Mouse (Mus musculus) hindbrain, embryonic 12.5 days (tissue): ENCODE data around the gene Supt3. TPM values are rescaled to one million over a fixed set of nuclear protein-coding genes. Genes with fewer than 3 reads are reported as not detected.

Experiments used
- ATAC-seq: fragments of 200-750 bp; cut with Nextera tagmentation; 2 replicates; pipeline ENCODE4 v1.8.0; 2017; ENCODE audit warnings: moderate TSS enrichment; ENCODE audit not compliant: low FRiP score
- H3K27ac ChIP-seq: fragments of 300-500 bp; sonication (generic); 2 replicates; pipeline ENCODE4 v1.5.1; 2016; ENCODE audit warnings: mild to moderate bottlenecking
- H3K27me3 ChIP-seq: fragments of 300-500 bp; sonication (generic); 2 replicates; pipeline ENCODE4 v1.6.1; 2016; ENCODE audit warnings: mild to moderate bottlenecking
- H3K36me3 ChIP-seq: fragments of 300-500 bp; sonication (generic); 2 replicates; pipeline ENCODE4 v1.6.1; 2016; ENCODE audit warnings: mild to moderate bottlenecking
- H3K4me1 ChIP-seq: fragments of 300-500 bp; sonication (generic); 2 replicates; pipeline ENCODE4 v1.6.1; 2016
- H3K4me2 ChIP-seq: fragments of 300-500 bp; sonication (generic); replicated peaks from 2 replicates; pipeline ENCODE4 v1.6.1; 2016; ENCODE audit warnings: mild to moderate bottlenecking
- H3K4me3 ChIP-seq: fragments of 300-500 bp; sonication (generic); 2 replicates; pipeline ENCODE4 v1.5.1; 2016; ENCODE audit warnings: mild to moderate bottlenecking
- H3K9ac ChIP-seq: fragments of 300-500 bp; sonication (generic); 2 replicates; pipeline ENCODE4 v1.6.1; 2016; ENCODE audit warnings: mild to moderate bottlenecking, moderate library complexity
- H3K9me3 ChIP-seq: fragments of 300-500 bp; sonication (generic); replicated peaks from 2 replicates; pipeline ENCODE4 v1.6.1; 2016; ENCODE audit warnings: mild to moderate bottlenecking
- WGBS: fragments of 180-500 bp; shearing (Covaris S2); methylation state at CpG from one replicate; pipeline ENCODE4 v1.1.7; 2016; 5-methylcytosine and 5-hydroxymethylcytosine counted together
- polyA plus RNA-seq: library from polyadenylated mRNA; unstranded; fragments of >200 nt; fragmentation: Nextera tagmentation; extraction: Ambion mirVana; gene quantifications from 2 replicates; pipeline ENCODE4 v1.2.1, GENCODE M21; 2016

Supt3 gene
- polyA plus RNA-seq, 1 experiment from 2014 or later = 26.2 TPM

DNA sequence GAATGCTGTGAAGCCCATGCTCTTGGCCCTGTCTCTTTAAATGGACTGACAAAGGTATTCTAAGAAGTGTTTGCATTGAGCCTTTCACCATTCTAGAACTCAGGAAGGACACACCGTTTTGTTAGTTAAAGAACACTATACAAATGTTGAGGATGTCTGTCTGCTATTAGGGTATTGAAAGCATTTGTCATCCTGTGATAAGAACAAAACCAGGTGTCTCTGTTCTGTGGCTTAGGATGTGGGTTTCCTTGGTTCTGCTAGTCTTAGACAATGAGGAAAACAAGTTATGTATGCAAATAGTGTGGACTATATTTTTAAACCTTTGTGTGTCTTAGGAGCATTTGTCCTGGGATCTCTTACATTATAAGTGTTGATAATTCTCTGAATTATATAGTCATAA is 116.6 kb downstream of the Supt3 start:
- 65% methylated on average over 1 of the region's 1 CpGs for WGBS
- H3K36me3 ChIP-seq = no peaks in the 10 kb centered on the region
- no peaks in the 10 kb centered on the region for H3K4me1 ChIP-seq
- no peak for ATAC-seq
- H3K9me3 ChIP-seq = no peaks in the 10 kb centered on the region
- no peak overlapping the region for H3K4me3 ChIP-seq
- no peaks in the 10 kb centered on the region for H3K27me3 ChIP-seq
- no peak overlapping the region for H3K9ac ChIP-seq
- no peak overlapping the region for H3K27ac ChIP-seq
- H3K4me2 ChIP-seq = no peak overlapping the region

DNA sequence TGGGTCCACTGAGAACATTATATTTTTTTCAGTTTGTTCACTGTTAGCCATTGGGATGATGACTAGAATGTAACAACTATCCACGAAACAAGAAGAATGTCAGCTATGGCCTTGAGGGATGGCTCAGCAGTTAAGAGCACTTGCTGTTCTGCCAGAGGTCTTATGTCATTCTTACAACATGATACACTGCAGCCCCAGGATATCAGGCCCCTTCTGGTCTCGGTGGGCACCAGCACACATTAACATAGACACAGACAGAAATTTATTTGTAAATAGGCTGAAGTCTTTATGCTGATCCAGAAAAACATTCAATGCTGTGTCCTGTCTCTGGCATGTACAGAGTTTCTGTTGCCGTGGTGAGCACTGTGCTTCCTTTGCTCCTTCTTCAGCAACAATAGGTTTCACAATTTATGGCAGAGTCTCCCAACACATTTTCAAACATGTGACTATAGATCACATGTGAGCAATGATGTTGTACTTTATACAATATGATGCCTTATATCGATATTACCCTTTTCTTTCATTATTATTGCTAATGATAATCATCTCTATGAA is 166.7 kb downstream of the Supt3 start:
- Histone ChIP-seq H3K27ac (no peak overlapping the region), H3K4me3 (no peak overlapping the region), H3K27me3 (no peaks in the 10 kb centered on the region), H3K9me3 (no peaks in the 10 kb centered on the region), H3K4me2 (no peak overlapping the region), H3K4me1 (no peaks in the 10 kb centered on the region), H3K9ac (no peak overlapping the region), H3K36me3 (no peaks in the 10 kb centered on the region)
- ATAC-seq = no peak
- 82% methylated on average over 4 of the region's 4 CpGs for WGBS

DNA sequence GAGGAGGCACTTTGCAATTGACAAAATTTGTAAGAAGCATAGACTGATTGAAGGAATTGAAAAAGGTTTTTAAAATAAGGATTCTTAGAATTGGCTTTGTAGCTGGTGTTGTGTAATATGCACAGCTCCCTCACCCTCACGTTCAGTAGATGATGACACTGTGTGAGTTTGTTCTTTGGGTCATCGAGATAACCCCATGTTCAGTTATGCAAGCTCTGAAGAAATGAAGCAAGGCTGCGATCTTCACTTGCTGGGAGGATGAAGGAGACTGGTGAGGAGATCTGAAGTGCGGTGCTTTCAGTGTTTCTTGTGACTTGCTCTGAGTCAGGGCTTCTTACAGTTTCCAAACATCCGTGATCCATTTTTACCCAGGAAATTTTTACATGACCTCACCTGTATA is 168.4 kb downstream of the Supt3 start:
- Histone ChIP-seq H3K9me3 (no peaks in the 10 kb centered on the region), H3K4me2 (no peak overlapping the region), H3K9ac (no peak overlapping the region), H3K4me1 (no peaks in the 10 kb centered on the region), H3K27ac (no peak overlapping the region), H3K27me3 (no peaks in the 10 kb centered on the region), H3K36me3 (no peaks in the 10 kb centered on the region), H3K4me3 (no peak overlapping the region)
- 88% methylated on average over 5 of the region's 5 CpGs for WGBS
- ATAC-seq = no peak

DNA sequence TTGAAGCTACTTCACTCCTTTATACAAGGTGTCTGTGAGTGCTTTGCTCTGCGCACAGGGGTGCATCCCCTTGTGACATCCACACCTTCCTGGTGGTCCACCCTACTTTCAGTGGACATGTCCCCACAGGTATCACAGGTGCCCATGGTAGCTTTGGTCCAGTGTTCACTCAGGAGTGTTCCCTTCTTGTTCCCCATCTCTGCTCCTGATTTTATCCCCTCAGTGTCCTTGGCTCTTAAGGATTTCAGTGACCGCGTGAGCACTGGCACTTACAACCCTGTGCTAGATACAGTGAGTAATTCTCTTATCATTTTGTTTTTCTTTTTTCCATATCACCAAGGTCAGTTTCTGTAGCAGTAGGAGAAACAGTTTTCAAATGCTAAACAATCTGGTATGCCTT is 171.4 kb downstream of the Supt3 start:
- ATAC-seq = no peak
- WGBS = 92% methylated on average over 3 of the region's 3 CpGs
- H3K4me3 ChIP-seq = no peak overlapping the region
- no peak overlapping the region for H3K27ac ChIP-seq
- H3K4me1 ChIP-seq = no peaks in the 10 kb centered on the region
- H3K36me3 ChIP-seq = no peaks in the 10 kb centered on the region
- no peak overlapping the region for H3K4me2 ChIP-seq
- no peaks in the 10 kb centered on the region for H3K27me3 ChIP-seq
- H3K9ac ChIP-seq = no peak overlapping the region
- no peaks in the 10 kb centered on the region for H3K9me3 ChIP-seq

DNA sequence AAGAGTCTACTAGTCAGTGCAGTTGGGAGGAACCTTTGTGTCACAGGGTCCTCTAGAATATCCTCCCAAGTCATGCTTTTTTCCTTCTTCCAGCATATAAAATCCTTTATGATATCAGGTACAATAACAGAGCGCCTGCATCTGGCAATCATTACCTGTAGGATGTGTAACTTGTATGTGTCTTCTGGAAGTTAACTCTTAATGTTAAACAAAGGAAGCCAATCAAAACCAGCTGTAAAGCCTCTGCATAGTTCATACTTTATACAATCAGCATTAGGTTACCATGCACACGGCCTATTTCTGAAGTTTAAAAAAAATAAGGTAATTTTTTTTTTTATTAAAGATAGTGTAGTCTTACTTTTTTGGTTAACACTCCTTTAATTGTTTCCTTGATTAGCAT is 179.7 kb downstream of the Supt3 start:
- 84% methylated on average over 2 of the region's 2 CpGs for WGBS
- no peak overlapping the region for H3K9ac ChIP-seq

DNA sequence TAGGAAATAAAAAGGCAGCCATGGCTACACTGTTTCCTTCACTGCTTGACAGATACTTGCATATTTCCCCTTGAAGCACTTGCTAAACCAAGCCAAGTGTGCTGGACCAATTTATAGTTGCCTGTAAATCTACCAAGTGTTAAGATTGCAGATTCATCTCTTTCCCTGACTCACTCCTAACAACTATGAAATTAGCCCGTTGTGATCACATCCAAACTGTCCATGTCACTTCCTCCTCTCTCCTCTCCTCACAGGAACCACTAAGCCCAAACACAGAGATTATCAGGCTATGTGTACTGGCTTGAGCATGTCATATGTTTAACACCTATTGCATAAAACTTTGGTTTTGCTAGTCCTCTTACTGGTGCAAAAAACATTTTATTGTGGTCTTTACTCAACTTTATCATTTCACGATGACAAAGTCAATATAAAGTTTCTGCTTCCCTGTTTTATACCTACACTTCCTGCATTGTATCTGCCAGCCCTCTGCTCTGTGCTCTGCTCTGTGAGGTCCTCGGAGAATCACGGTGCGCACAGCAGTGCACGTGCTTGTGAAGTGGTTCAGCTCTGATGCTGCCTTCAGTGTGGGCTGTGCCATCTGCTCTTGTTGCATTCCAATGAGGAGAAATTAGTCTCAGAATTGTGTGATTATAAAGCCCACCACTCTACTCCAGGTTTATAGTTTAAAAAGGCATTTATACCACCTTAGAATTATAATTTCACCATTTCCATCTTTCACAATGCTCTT is 186.3 kb downstream of the Supt3 start:
- no peak overlapping the region for H3K27ac ChIP-seq
- H3K9me3 ChIP-seq = no peaks in the 10 kb centered on the region
- no peaks in the 10 kb centered on the region for H3K36me3 ChIP-seq
- no peak for ATAC-seq
- H3K4me1 ChIP-seq = no peaks in the 10 kb centered on the region
- no peak overlapping the region for H3K4me2 ChIP-seq
- no peaks in the 10 kb centered on the region for H3K27me3 ChIP-seq
- H3K4me3 ChIP-seq = no peak overlapping the region
- WGBS = 84% methylated on average over 6 of the region's 6 CpGs
- no peak overlapping the region for H3K9ac ChIP-seq

More for the DNA sequence above, 179.7 kb downstream of the Supt3 start:
- no peak overlapping the region for H3K27ac ChIP-seq
- no peak for ATAC-seq
- H3K4me3 ChIP-seq = no peak overlapping the region
- H3K4me2 ChIP-seq = no peak overlapping the region
- no peaks in the 10 kb centered on the region for H3K4me1 ChIP-seq
- H3K27me3 ChIP-seq = no peaks in the 10 kb centered on the region
- H3K9me3 ChIP-seq = no peaks in the 10 kb centered on the region
- no peaks in the 10 kb centered on the region for H3K36me3 ChIP-seq

DNA sequence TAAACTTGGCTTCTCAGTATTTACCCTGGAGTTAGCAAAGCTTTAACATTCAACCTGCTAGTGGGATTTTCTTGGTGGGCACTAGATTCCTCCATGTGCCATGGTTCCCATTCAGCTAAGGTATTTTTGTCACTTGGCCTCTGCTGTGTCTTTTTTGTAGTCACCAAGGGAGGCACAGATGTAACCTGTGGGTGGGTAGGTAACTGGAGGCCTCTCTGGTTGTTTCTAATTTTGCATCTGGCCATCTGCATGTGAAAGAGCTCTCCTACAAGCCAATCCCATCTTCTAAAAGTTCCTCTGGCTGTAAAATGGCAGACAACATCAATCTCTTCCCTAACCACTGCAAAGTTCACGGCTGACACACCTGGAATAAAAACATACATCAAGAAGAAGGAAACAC is 190.2 kb downstream of the Supt3 start:
- Histone ChIP-seq H3K4me3 (no peak overlapping the region), H3K4me2 (no peak overlapping the region), H3K9me3 (no peaks in the 10 kb centered on the region), H3K36me3 (no peaks in the 10 kb centered on the region), H3K4me1 (no peaks in the 10 kb centered on the region), H3K9ac (no peak overlapping the region), H3K27ac (no peak overlapping the region), H3K27me3 (no peaks in the 10 kb centered on the region)
- 81% methylated on average over 1 of the region's 1 CpGs for WGBS
- ATAC-seq = no peak

DNA sequence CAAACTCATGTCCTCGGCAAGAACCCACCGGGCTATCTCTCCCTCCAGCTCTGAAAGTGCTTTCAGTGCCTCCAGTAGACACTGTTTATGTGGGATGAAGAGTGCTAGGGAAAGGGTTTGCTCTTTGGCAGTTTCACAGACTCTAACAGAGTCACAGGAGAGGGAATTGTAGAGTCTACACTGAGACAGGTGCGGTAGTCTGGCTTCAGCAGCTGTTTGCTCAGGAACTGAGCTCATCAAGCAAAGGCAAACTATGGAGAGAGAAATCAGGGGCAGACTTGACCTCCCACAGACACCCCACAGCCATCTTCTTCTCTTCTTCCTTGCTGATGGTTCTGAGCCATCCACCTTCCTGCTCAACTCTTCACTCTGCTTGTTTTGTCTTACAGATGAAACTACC is 193.3 kb downstream of the Supt3 start:
- no peak for ATAC-seq
- WGBS = 95% methylated on average over 3 of the region's 3 CpGs
- no peaks in the 10 kb centered on the region for H3K27me3 ChIP-seq

DNA sequence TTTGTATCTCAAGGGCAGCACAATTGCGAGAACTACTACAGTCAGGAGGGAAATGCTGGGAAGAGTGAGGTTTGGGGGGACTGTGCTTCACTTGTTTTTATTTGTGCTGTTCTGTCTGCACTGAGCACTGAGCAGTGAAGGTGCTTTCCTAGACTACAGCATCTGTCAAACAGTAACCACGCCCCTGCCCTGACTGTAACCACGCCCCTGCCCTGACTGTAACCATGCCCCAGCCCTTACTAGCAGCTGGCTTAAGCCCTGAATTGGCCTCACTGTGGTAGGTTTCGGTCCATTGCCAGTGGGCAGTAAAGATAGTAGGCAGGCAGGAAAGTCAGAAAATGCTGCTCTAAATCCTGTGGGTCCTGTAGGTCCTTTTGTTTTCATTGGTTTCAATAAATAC is 196.5 kb downstream of the Supt3 start:
- Histone ChIP-seq H3K36me3 (no peaks in the 10 kb centered on the region), H3K27me3 (no peaks in the 10 kb centered on the region), H3K4me2 (no peak overlapping the region), H3K4me3 (no peak overlapping the region), H3K9ac (no peak overlapping the region), H3K27ac (no peak overlapping the region), H3K9me3 (no peaks in the 10 kb centered on the region), H3K4me1 (0 out of 2 replicates have a peak, but pooled peaks cover 2% of the 10 kb centered on the region)
- ATAC-seq = peak; percentile 67; the same call in 1 of the 2 replicates
- 74% methylated on average over 4 of the region's 4 CpGs for WGBS

More for the DNA sequence above, 193.3 kb downstream of the Supt3 start:
- no peaks in the 10 kb centered on the region for H3K36me3 ChIP-seq
- H3K9ac ChIP-seq = no peak overlapping the region
- H3K4me1 ChIP-seq = 0 out of 2 replicates have a peak, but pooled peaks cover 2% of the 10 kb centered on the region
- no peak overlapping the region for H3K4me2 ChIP-seq
- H3K27ac ChIP-seq = no peak overlapping the region
- no peak overlapping the region for H3K4me3 ChIP-seq
- H3K9me3 ChIP-seq = no peaks in the 10 kb centered on the region

DNA sequence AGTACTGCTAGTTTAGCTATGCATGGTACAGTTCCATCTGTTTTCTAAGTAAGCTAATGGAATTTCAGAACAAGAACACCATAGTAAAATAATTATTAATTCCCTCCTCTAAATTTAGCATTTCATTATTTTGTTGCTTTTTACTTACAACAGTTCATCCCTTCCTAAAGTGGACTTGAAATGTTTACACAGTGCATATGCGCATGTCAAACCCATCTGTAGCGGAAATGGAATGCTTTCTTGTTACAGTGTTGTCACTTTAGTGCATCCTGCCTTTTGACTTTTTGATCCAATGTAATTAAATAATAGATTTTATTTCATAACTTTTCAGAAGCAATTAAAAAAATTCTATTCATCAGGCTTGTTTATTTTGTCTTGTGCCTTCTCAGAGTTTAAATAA is 200.7 kb downstream of the Supt3 start:
- no peak for ATAC-seq
- Histone ChIP-seq H3K4me1 (0 out of 2 replicates have a peak, but pooled peaks cover 2% of the 10 kb centered on the region), H3K27me3 (no peaks in the 10 kb centered on the region), H3K9ac (no peak overlapping the region), H3K4me3 (no peak overlapping the region), H3K27ac (no peak overlapping the region), H3K9me3 (no peaks in the 10 kb centered on the region), H3K36me3 (no peaks in the 10 kb centered on the region), H3K4me2 (no peak overlapping the region)
- WGBS = 94% methylated on average over 2 of the region's 2 CpGs

DNA sequence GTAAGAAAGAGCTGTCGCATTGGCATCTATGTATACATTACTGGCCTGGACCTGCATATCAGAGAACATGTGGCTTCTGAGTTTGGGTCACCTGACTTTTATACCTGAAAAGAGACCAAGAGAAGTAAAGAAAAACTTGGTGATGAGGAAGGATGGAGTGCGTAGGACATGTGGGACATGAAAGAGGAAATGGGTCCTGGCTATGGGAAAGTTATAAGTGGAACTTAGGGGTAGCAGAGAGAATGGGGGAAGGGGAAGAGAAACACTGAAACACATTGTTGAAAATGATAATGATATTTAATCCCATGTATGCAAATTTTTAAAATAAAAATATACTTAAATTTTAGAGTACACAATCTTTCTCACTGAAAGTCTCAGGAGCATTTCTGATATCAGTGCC is 211.0 kb downstream of the Supt3 start:
- no peak overlapping the region for H3K9ac ChIP-seq
- H3K4me1 ChIP-seq = no peaks in the 10 kb centered on the region
- no peak overlapping the region for H3K4me2 ChIP-seq
- ATAC-seq = no peak
- H3K9me3 ChIP-seq = no peaks in the 10 kb centered on the region
- H3K27me3 ChIP-seq = no peaks in the 10 kb centered on the region
- H3K4me3 ChIP-seq = no peak overlapping the region
- H3K36me3 ChIP-seq = no peaks in the 10 kb centered on the region
- 91% methylated on average over 2 of the region's 2 CpGs for WGBS
- no peak overlapping the region for H3K27ac ChIP-seq

DNA sequence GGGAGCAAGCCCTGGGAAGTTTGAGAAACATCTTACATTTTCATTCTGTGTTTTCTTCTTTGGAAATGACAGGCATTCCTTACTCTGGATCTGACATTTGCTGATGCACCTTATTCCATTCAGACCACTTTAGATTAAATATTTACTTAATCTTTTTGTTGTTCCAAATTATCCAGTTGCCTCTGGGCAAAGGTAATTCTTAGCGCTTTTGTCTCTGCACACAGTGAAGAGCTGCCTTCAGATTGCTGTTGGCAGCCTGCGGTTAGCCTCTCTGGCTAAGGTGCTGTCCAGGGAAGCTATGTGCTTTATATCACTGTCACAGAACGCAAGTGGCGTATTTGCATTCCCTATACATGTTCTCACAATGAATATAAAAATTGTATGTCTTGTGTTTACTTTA is 226.4 kb downstream of the Supt3 start:
- H3K4me3 ChIP-seq = no peak overlapping the region
- H3K9ac ChIP-seq = no peak overlapping the region
- H3K27ac ChIP-seq = no peak overlapping the region
- 92% methylated on average over 4 of the region's 4 CpGs for WGBS
- no peaks in the 10 kb centered on the region for H3K36me3 ChIP-seq
- no peak for ATAC-seq
- H3K4me1 ChIP-seq = no peaks in the 10 kb centered on the region
- H3K9me3 ChIP-seq = no peaks in the 10 kb centered on the region
- H3K27me3 ChIP-seq = no peaks in the 10 kb centered on the region
- no peak overlapping the region for H3K4me2 ChIP-seq
